Mouse (Mus musculus): ENCODE data around the gene Tollip.

DNA sequence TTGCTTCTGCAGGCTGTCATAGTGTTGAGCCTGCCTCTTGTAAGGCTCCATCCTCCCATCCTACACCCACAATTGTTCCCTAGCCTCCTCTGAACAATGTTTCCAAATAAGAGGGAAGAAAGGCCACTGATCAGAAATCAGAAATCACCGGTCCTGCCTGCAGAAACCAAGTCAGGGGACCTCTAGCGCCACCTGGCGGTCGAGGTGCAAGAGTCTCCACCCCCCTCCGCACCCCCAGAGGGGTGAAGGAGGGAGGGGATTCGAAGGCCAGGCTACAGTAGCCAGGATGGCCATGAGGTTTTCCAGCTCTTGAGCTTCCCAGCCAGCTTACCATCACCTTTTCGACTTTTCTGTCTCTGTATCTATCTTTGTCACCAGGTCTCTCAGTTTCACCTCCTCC is 6.6 kb upstream of the Tollip start:
- no peak for TF ChIP-seq MAFK (IDR thresholded peaks at IDR 0.05; ENCODE audit: insufficient read depth, low read depth, low read length)
- TF ChIP-seq HCFC1 (IDR thresholded peaks at IDR 0.05; ENCODE audit: borderline replicate concordance, insufficient read depth, low read length): no peak
- no peak for TF ChIP-seq CHD2 (IDR thresholded peaks at IDR 0.05; ENCODE audit: low read depth, low read length)

All from ES-E14 (cell line).